Mouse (Mus musculus) C2C12 (cell line): ENCODE results near the gene Guca1a. TPM values are rescaled to one million over a fixed set of nuclear protein-coding genes. Genes with fewer than 3 reads are reported as not detected.
"Not testable (repeated sequence)": the region's sequence is repeated elsewhere in the genome, so short reads cannot be mapped to it uniquely, and the experiment has no call there.

Experiments used
- H3K27me3 ChIP-seq: one replicate; pipeline ENCODE4 v1.6.1; 2011; ENCODE audit not compliant: control insufficient read depth, insufficient read depth, insufficient read length
- H3K36me3 ChIP-seq: one replicate; pipeline ENCODE4 v1.6.1; 2011; ENCODE audit not compliant: control insufficient read depth, insufficient read depth
- H3K4me3 ChIP-seq: one replicate; pipeline ENCODE4 v1.5.1; 2011; ENCODE audit warnings: mild to moderate bottlenecking, control low read depth; ENCODE audit not compliant: poor library complexity, insufficient read depth, severe bottlenecking
- H3K79me2 ChIP-seq: one replicate; pipeline ENCODE4 v1.6.1; 2011; ENCODE audit not compliant: control insufficient read depth, insufficient read depth
- H3K79me3 ChIP-seq: one replicate; pipeline ENCODE4 v1.6.1; 2011; ENCODE audit warnings: low read depth, control low read depth
- H3ac ChIP-seq: one replicate; pipeline ENCODE3; 2011; ENCODE audit warnings: low read depth; ENCODE audit not compliant: control insufficient read depth, insufficient read length
- CEBPB ChIP-seq: IDR thresholded peaks from one replicate; pipeline ENCODE4 v1.6.1; 2011; ENCODE audit warnings: low read depth, mild to moderate bottlenecking, control low read depth, moderate library complexity
- CTCF ChIP-seq: IDR thresholded peaks from one replicate; pipeline ENCODE4 v1.5.1; 2011; ENCODE audit not compliant: control insufficient read depth, insufficient read depth, insufficient read length
- FOSL1 ChIP-seq: IDR thresholded peaks from one replicate; pipeline ENCODE4 v1.8.0; 2011; ENCODE audit warnings: mild to moderate bottlenecking, low read length; ENCODE audit not compliant: poor library complexity, insufficient read depth, severe bottlenecking
- MAX ChIP-seq: IDR thresholded peaks from one replicate; pipeline ENCODE4 v1.6.1; 2011; ENCODE audit warnings: mild to moderate bottlenecking, control low read depth
- MYOD1 ChIP-seq: IDR thresholded peaks from one replicate; pipeline ENCODE4 v1.6.1; 2011; ENCODE audit warnings: low read depth; ENCODE audit not compliant: control insufficient read depth, insufficient read length
- MYOG ChIP-seq: IDR thresholded peaks from one replicate; pipeline ENCODE4 v1.6.1; 2011; ENCODE audit not compliant: control insufficient read depth, insufficient read length; ENCODE audit errors: extremely low read depth
- USF1 ChIP-seq: IDR thresholded peaks from one replicate; pipeline ENCODE4 v1.6.1; 2011; ENCODE audit warnings: low read depth, mild to moderate bottlenecking, control low read depth, moderate library complexity
- polyA plus RNA-seq: library from polyadenylated mRNA; unstranded; fragments of >200 nt; fragmentation: generic; extraction: Trizol; gene quantifications from one replicate; pipeline ENCODE4 v1.2.1, GENCODE M21; 2012; ENCODE audit warnings: missing spikeins

The Guca1a gene
- polyA plus RNA-seq, 1 experiment: 0.48 TPM

DNA sequence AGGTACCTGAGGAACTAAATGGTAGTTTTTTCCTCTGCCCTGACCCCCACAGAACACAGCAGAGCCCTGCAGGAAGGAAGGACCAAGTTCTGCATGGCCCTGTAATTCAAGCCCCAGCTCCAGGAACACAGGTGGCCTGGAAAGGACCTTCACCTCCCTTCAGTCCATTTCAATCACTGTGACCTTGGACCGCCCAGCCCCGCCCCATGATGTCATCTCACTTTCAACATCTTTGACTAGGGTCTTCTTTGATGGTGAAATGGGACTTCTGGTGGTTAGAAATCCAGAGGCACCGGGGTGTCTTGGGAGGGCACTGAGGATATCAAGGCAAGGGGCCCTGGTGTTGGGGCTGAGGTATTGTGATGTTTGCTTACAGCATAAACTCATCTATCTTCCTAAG, 21.2 kb upstream of the Guca1a start:
- Histone ChIP-seq H3K4me3 (no peak overlapping the region), H3K36me3 (no peaks in the 10 kb centered on the region), H3K79me3 (no peaks in the 10 kb centered on the region), H3ac (no peak overlapping the region), H3K79me2 (no peaks in the 10 kb centered on the region), H3K27me3 (peaks cover 3% of the 10 kb centered on the region)
- no peak for TF ChIP-seq CEBPB

DNA sequence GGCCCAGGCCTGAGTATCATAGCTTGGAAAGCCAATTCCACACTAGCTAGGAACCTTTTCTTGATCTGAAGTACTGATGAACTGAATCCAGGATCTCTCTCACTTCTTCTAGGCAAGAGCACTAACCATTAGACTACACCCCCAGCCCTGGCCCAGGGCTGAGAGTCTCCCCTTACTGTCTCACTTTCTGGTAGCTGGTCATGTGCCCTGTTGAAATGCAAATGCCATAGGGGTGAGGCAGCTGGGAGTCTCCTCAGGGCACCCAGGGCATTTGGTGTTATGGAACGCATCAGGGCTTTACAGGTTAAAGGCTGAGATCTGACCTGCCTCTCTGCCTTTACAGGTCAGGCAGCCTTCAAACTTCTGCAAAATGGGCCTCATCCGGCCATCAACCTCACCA, 19.8 kb upstream of the Guca1a start:
- H3K36me3 ChIP-seq: no peaks in the 10 kb centered on the region
- no peaks in the 10 kb centered on the region for H3K79me3 ChIP-seq
- no peak overlapping the region for H3ac ChIP-seq
- no peak overlapping the region for H3K4me3 ChIP-seq
- no peaks in the 10 kb centered on the region for H3K79me2 ChIP-seq
- H3K27me3 ChIP-seq: peaks cover 9% of the 10 kb centered on the region
- no peak for TF ChIP-seq USF1
- TF ChIP-seq MYOD1: no peak
- no peak for TF ChIP-seq FOSL1
- no peak for TF ChIP-seq MAX
- no peak for TF ChIP-seq CTCF
- TF ChIP-seq MYOG: no peak
- no peak for TF ChIP-seq CEBPB

DNA sequence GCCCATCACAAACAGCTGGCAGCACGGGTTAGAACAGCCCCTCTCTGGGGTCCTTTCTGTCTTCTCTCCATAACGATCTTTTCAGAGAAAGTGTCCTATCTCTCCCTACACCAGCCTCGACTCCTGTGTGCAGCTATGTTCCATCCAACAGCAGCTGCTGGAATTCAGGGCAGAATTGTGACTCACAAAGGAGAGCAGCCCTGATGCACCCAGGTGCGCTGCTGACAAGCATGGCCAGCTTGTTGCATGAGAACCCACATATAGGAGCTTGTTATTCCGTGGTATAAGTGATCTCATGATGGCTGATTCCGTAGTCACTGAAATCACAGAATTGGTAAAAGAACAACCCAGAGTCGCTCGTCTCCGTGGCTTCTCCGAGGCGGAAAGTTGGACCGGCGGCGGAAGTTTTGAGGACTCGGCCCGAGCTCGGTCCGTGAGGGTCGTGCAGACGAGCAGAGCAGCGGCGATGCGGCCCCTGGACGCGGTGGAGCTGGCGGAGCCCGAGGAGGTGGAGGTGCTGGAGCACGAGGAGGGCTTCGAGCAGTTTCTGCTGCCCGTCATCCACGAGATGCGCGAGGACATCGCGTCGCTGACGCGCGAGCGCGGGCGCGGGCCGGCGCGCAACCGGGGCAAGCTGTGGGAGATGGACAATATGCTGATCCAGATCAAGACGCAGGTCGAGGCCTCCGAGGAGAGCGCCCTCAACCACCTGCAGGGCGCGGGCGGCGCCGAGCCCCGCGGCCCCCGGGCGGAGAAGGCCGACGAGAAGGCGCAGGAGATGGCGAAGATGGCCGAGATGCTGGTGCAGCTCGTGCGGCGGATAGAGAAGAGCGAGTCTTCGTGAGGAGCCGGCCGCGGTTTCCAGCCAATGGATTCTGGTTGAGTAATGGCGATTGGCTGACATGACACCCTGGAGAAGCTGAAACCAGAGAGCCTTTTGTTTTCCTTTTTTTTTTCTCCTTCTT, 9.8 kb upstream of the Guca1a start:
- H3K27me3 ChIP-seq: peaks cover 42% of the 10 kb centered on the region
- H3K79me2 ChIP-seq, H3ac ChIP-seq, H3K4me3 ChIP-seq, H3K79me3 ChIP-seq, H3K36me3 ChIP-seq: not testable (repeated sequence)

DNA sequence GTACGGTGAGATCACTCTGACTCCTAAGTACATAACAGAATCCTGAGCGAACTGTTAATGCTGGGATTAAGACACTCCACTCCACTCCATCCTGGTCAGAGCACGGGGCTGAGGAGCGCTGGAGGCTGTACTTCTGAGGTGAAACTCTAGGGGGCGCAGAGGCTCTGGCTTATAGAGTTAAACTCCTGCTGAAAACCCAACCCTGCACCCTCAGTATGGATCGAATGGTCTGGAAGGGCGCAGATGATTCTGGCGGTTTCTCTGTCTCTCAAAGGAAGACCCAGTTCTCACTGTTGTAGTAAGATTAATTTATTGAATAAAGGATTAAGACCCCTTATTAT, 8.1 kb upstream of the Guca1a start:
- H3K27me3 ChIP-seq: peaks cover 46% of the 10 kb centered on the region

DNA sequence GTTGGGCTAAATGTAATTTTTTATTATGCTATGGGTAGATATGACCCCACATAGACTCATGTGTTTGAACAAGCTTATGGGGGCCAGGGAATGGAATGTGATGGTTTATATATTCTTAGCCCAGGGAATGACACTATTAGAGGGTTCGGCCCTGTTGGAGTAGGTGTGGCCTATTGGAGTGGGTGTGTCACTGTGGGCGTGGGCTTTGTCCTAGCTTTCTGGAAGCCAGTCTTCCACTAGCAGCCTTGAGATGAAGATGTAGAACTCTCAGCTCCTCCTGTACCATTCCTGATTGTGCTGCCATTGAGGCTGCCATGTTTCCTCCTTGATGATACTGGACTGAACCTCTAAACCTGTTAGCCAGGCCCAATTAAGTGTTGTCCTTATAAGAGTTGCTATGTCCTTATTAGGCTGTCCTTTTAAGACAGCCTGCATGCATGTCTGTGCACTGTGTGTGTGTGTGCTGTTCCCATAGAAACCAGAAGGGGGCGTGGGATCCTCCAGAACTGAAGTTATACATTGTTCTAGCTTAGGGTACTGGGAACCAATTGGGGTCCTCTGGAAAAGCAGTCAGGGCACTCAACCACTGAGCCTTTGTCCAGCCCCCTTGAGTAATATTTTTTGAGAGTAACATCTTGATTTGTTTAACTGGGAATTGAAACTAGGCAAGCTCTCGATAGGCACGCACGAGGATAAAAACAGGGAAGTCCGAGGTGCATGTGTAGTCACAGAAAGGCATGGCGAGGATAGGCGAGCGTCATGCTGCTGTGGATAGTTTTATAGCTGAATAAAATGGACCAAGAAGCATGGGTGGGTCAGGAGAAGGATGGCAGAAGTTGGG, 7.6 kb upstream of the Guca1a start:
- TF ChIP-seq CEBPB (no peak), USF1 (no peak), MAX (no peak)
- Histone ChIP-seq H3K79me3 (no peaks in the 10 kb centered on the region), H3K4me3 (no peak overlapping the region), H3K27me3 (peaks cover 46% of the 10 kb centered on the region), H3K36me3 (no peaks in the 10 kb centered on the region), H3ac (no peak overlapping the region), H3K79me2 (no peaks in the 10 kb centered on the region)

More for the DNA sequence above, 8.1 kb upstream of the Guca1a start:
- TF ChIP-seq MAX (no peak), CTCF (peak; percentile 59)
- H3K79me3 ChIP-seq: no peaks in the 10 kb centered on the region
- no peaks in the 10 kb centered on the region for H3K79me2 ChIP-seq
- H3K36me3 ChIP-seq: no peaks in the 10 kb centered on the region
- H3K4me3 ChIP-seq: no peak overlapping the region
- no peak overlapping the region for H3ac ChIP-seq

DNA sequence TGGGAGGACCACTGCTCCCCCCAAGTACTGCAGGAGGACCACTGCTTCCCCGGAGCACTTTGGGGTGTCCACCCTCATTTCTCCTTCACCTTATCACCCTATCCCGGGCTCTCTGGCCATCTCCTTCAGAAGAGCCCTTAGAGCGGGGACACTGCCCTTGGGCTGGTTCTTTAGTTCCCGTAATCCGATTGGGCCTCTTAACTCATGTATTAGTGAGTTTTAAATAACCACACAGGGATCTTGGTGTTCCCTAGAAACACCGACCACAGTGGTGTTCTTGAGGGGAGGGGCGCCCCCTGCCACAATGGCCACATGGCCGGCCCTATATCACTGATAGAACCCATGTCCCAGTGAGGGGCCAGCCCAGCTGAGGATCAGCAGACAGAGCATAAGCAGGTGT, 1.3 kb downstream of the Guca1a start:
- Histone ChIP-seq H3K79me2 (no peaks in the 10 kb centered on the region), H3K36me3 (no peaks in the 10 kb centered on the region), H3K79me3 (no peaks in the 10 kb centered on the region), H3K4me3 (no peak overlapping the region), H3ac (no peak overlapping the region), H3K27me3 (peaks cover 42% of the 10 kb centered on the region)
- TF ChIP-seq MYOD1 (no peak), CTCF (no peak), USF1 (no peak), FOSL1 (no peak), MYOG (no peak), CEBPB (no peak)
